Mouse (Mus musculus) adrenal gland, adult 10 weeks (tissue): ENCODE results near the gene Mapk3. TPM values are rescaled to one million over a fixed set of nuclear protein-coding genes. Genes with fewer than 3 reads are reported as not detected.

Source experiments
- polyA plus RNA-seq: library from polyadenylated mRNA; stranded (reverse); fragments of 350-450 nt; fragmentation: Illumina TruSeq; extraction: RNeasy Lipid Tissue Mini Kit (QIAGEN cat#74804); gene quantifications from one replicate; pipeline ENCODE4 v1.2.3, GENCODE M21; 2014; ENCODE audit warnings: low read depth, low replicate concordance

Gene Mapk3
- 30.8 TPM for polyA plus RNA-seq

GRCm38 (mm10) chr7:126759050-126759671, at the start of gene Mapk3:
TSS of gene Mapk3 (plus strand) at chr7:126759601.

GRCm38 (mm10) chr7:126766201-126766600, 6.8 kb downstream of the Mapk3 start, which contains the start of gene Gdpd3:
TSS of gene Gdpd3 (plus strand) at chr7:126766334.

GRCm38 (mm10) chr7:126776598-126777057, 17.2 kb downstream of the Mapk3 start, which contains the start of gene Ypel3:
TSS of gene Ypel3 (plus strand) at chr7:126776955.

GRCm38 (mm10) chr7:126780971-126781635, 21.7 kb downstream of the Mapk3 start, which contains the start of gene Tbx6:
TSS of gene Tbx6 (plus strand) at chr7:126781483.

GRCm38 (mm10) chr7:126791851-126792720, 32.7 kb downstream of the Mapk3 start, which contains the start of gene Ppp4c:
TSS of gene Ppp4c (minus strand) at chr7:126792496.

GRCm38 (mm10) chr7:126797411-126798126, 38.2 kb downstream of the Mapk3 start, which contains the start of gene Fam57b:
TSS of gene Fam57b (plus strand) at chr7:126797668.

Other genes with a start within 250 kb of the Mapk3 start
- 249 TPM for gene Eif3c, start 193.2 kb upstream of the Mapk3 start, polyA plus RNA-seq
- gene Apobr, start 174.7 kb upstream of the Mapk3 start, polyA plus RNA-seq: 0.47 TPM
- 2.4 TPM for gene Cln3, start 173.8 kb upstream of the Mapk3 start, polyA plus RNA-seq
- gene Il27, start 164.7 kb upstream of the Mapk3 start, polyA plus RNA-seq: not detected
- gene Nupr1, start 128.7 kb upstream of the Mapk3 start, polyA plus RNA-seq: 4.6 TPM
- 1.6 TPM for gene Sgf29, start 110.3 kb upstream of the Mapk3 start, polyA plus RNA-seq
- gene Sult1a1, start 83.2 kb upstream of the Mapk3 start, polyA plus RNA-seq: 105 TPM
- gene Bola2, start 64.2 kb upstream of the Mapk3 start, polyA plus RNA-seq: 0.12 TPM
- gene Slx1b, start 63.8 kb upstream of the Mapk3 start, polyA plus RNA-seq: 1.3 TPM
- 3.2 TPM for gene Coro1a, start 51.8 kb upstream of the Mapk3 start, polyA plus RNA-seq
- gene Gdpd3, start 6.7 kb downstream of the Mapk3 start, polyA plus RNA-seq: not detected
- 12.0 TPM for gene Ypel3, start 17.4 kb downstream of the Mapk3 start, polyA plus RNA-seq
- not detected for gene Tbx6, start 21.9 kb downstream of the Mapk3 start, polyA plus RNA-seq
- gene Ppp4c, start 32.9 kb downstream of the Mapk3 start, polyA plus RNA-seq: 28.4 TPM
- not detected for gene Fam57b, start 38.1 kb downstream of the Mapk3 start, polyA plus RNA-seq
- not detected for gene 4930451I11Rik, start 72.0 kb downstream of the Mapk3 start, polyA plus RNA-seq
- gene Doc2a, start 87.8 kb downstream of the Mapk3 start, polyA plus RNA-seq: not detected
- 10.9 TPM for gene Hirip3, start 102.4 kb downstream of the Mapk3 start, polyA plus RNA-seq
- gene Ino80e, start 102.8 kb downstream of the Mapk3 start, polyA plus RNA-seq: 13.4 TPM
- 9.9 TPM for gene Taok2, start 125.1 kb downstream of the Mapk3 start, polyA plus RNA-seq
- gene Tmem219, start 163.3 kb downstream of the Mapk3 start, polyA plus RNA-seq: 8.8 TPM
- gene Kctd13, start 169.3 kb downstream of the Mapk3 start, polyA plus RNA-seq: 3.4 TPM
- gene Asphd1, start 190.0 kb downstream of the Mapk3 start, polyA plus RNA-seq: not detected
- 39.4 TPM for gene Sez6l2, start 191.0 kb downstream of the Mapk3 start, polyA plus RNA-seq
- 18.4 TPM for gene Cdipt, start 216.3 kb downstream of the Mapk3 start, polyA plus RNA-seq
- gene Cdiptos, start 216.5 kb downstream of the Mapk3 start, polyA plus RNA-seq: 2.0 TPM